Mouse (Mus musculus) liver (tissue): ENCODE results near the gene Scarf1.

Source experiments
- DNase-seq: peaks from one replicate; pipeline ENCODE4 v3.0.0-alpha.2; 2020; ENCODE audit warnings: mixed read lengths

Scarf1 gene

DNA sequence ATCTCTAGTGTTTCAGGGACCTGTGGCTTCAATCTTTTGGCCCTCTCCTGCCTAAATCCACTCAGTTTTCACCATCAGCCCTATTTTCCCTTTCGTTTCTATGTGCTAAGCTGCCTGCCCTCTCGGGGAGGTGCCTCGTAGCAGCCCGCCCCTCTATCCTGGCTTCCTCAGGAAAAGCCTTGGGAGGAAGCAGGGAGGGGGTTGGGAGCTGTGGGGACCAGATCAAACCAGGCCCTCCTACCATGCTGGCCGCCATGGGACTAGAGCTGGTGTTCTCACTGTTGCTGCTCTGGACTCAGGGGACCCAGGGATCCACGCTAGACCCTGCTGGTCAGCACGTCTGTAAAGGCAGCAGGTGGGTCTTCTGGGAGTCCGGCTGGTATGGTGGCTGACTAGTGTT, at the start of gene Scarf1:
Gene Scarf1, plus strand, starts transcription at position 205 of the 400 bp plus-strand sequence.
- peak; percentile 43 for DNase-seq

DNA sequence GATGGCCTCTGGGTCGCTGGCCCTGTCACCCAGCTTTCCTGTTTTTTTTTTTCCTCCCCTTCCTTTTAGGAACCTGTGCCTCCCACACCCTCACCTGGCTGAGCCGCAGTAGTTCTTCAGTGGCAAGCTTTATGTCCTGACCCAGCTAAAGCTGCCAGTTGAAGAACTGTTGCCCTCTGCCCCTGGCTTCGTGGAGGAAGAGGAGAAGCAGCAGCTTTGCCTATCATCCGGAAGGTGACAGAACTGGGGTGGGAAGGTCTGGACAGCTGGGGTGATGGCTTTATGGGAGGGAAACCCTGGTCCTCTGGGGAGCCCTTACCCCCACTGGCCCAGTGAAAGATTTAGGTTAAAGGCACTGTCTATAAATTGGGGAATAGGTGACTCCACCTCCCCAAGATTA, 49.7 kb upstream of the Scarf1 start:
- no peak for DNase-seq

DNA sequence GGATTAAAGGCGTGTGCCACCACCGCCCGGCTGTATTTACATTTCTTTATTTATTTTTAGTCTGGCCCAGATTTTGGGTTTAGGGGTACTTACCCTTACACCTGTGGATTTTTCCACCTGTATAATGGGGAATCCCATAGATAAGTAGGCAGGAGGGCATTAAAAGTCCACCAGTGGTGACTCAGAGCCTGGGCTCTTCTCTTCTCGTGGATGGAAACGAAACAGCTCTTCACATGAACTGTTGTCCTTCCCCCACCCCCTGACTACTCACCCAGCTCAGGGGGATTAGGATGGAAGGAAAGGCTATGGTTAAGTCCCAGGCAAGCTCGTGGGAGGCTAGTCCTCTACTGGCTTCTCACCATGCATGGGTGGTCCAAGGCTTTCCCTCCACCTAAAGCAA, 48.9 kb upstream of the Scarf1 start:
- no peak for DNase-seq

DNA sequence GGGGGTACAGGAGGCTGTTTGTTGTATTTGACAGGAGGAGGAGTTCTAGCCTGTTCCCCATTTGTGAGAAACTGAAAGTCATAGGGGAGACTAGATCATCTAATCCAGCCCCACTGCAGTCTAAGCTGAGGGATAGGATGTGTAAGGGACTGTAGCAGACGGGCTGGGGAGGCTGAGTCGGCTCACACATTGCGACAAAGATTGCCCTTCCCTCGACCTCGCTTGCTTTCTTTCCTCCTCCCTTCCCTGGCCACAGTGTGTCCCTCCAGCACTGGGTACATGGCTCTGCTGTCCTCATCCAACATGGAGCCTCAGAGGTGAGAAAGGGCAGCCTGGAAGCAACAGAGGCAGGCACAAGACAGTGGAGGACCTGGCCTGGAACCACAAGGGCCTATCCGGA, 48.3 kb upstream of the Scarf1 start:
- DNase-seq, result no peak

DNA sequence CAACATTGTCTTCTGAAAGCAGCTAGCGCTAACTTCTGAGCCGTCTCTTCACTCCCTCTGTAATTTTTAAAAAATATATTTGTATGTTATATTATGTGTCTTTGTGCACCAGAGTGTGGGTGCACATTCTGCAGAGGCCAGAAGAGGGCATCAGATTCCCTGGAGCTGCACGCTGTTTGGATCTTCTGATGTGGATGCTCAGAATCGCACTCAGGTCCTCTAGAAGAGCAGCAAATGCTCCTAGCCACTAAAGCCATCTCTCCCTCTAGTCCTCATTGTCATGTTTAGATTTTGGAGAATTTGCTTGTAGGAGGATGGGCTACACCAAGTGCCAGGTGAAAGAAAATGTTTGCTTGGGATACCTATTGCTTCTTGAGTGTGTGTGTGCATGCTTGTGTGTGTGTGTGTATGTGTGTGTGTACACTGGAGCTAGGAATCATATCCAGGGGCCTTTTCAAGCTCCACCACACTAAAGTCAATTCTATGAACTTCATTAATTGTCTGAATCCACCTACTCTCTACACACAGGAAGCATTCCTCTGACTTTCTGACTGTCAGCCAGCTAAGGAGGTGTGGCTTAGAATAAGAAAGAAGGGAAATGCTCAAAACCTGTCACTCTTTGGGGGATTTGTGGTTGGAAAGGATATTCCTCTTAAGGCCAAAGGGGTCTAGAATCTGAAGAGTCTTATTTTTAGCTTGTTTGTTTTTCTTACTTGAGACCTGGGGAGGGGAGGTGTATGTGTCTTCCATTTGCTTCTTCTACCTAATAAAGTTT, 46.4 kb upstream of the Scarf1 start:
- no peak for DNase-seq

DNA sequence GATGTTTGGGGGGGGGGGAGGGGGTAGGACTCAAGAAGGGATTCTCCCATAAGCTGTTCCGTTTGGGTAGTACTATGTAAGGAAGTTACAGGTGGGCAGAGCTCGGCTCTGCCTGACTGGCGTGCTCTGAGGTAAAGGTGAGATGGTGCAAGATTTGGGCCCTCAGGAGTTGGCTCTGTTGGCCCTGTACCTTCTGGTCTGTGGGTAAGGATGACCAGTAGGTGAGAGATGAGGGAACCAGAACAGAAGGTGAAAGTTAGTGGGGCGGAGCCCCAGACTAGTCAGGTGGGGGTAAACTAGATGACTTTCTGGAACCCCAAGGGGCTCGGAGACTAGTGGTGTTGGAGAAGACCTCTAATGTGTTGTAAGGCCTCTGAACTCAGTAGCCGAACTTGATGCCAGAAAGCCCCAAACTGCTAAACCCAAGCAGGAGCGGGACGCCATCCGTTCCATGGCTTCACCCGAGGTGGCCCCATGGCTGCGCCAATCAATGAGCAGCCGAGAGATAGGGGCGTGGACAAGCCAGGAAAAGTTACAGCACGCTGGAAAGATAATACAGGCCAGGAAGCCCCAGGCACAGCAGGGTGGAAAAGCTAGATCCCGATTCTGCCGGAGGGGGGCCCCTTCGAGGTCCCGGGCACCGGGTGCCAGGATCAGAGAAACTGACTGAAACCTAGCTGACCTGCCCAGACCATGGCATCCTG, 45.7 kb upstream of the Scarf1 start:
- peak; percentile 86 for DNase-seq

DNA sequence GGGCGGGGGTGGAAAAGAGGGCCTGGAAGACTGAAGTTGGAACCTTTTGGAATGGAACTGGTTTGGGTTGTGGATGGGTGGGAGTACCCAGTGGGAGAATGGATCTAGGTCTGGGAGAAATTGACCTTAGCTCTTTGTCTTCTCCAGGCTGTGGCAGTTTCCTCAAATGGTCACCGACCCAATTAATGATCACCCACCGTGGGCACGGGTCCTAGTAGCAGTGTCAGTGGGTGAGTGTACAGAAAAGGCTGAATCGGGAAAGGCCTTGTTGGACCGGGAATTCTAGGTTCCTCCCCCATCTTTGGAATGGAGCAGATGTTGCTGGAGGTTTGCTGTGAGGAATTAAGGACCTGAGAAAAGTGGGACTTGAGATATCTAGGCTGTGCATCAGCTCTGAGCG, 44.9 kb upstream of the Scarf1 start:
- no peak for DNase-seq

DNA sequence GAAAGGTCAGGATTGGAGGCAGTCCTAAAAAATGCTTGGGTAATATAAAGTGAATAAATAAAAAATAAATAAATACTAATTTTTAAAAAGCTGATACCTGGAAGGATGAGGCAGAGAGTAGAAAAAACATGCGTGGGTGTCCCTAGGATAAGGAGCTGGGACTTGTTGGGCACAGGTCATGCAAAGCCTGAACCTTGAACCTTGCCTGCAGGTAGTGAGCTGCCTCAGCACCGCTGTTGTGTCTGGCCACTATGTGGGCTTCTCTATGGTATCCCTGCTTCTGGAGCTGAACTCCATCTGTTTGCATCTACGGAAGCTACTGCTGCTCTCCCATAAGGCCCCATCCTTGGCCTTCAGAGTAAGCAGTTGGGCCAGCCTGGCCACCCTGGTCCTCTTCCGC, 44.1 kb upstream of the Scarf1 start:
- DNase-seq, result no peak

DNA sequence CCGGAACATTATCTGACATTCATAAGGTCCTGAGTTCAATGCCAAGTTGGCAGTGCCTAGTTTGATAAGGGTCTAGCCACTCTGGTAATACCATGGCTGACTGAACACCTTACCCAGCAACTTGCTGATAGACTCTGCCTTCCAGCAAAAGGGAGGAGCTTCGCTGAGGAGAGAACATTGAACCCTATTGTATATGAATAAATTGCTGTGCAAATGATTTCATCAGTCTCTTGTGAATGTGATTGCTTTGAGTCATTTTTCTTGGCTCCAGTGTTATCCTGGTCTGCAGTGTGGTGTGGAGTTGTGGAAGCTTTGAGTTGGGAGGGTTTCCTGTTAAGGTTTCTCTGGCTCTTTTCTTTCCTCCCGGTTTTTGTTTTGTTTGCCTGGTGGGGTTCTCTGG, 42.7 kb upstream of the Scarf1 start:
- no peak for DNase-seq

DNA sequence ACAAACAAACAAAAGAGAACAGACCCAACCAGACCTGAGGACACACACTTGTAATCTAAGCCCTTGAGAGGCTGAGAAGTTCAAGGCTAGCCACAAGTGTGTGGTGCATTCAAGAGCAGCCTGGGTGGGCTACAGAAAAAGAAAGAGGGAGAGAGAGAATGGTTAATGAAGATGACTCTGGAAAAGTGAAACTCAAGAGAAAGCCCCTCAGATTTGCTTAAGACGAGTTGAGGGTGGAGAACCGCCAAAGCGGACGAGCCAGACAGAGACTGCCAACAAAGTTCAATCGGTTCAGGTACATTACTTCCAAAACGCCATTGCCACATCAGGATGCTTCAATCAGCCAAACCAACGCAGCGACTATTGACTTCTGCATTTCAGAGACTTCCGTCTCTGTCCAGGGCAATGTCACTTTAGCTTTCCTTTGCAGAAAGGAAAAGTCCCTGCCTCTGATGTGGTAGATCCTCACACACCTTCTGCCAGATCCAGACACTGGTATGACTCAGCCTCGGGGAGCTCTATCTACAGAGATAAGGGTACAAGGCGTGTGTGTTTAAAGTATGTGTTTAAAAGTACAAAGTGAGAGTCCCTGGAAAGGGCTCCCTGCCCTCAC, 40.8 kb upstream of the Scarf1 start:
- DNase-seq, result no peak

DNA sequence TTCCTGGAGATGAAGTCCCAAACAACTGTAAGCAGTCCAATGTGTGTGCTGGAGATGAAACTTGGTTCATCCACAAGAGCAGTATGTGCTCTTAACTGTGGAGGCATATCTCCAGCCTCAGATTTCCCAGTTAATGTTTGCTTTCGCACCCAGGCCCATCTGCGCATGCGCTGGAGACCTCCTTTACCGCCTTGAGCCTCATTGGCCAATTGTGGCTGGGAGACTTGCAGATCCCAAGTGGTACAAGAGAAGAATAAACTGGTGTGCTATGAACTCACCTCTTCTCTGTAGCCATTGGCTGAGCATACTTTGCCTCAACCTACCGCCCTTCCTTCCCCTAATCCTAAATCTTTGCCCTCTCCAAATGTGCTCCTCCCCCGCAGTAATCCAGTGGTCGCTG, 40.0 kb upstream of the Scarf1 start:
- DNase-seq, result no peak

DNA sequence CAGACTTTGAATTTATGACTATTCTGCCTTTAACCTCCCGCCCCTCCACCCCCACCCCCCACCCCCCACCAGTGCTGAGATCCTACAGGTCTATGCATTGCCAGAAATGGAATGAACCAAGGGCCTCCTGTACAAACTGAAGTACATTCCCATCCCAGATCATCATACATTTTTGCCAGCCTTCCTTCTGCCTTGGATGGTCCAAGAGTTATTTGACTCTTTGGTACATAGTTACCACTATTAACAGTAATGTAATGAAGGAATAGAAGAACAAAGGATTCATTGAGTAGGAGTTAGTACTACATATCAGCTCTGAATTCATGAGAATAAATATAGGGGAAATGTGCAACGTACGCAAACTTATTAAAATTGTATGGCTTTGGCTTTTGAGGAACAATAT, 27.1 kb upstream of the Scarf1 start:
- no peak for DNase-seq

DNA sequence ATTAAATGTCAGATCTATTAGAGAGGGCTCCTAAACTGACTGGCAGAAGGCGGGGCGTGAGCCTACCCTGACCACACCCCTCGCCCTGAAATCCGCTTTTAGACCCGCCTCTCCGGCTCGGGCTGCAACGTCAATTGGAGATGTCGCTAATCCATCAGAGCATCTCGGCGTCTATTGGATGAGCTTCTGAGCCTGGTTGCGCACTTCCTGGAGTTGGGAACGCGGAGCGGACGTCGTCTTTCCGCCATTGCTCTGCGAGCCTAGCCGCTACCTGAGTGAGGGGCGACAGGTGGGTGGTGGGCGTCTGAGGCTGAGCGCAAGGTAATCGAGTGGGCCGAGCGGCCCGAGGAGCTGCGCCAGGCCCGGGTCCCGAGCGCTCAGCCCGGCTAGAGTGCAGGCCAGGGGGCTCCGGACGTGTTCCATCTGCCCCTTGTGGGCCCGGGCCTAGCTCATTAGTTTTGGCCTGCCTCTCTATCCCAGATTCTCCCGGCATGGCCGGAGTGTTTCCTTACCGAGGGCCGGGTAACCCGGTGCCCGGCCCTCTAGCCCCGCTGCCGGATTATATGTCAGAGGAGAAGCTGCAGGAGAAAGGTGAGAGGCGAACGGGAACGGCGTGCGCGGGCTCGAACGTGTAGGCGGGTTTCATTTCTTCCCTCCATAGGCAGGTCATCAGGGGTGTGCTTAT, 26.6 kb upstream of the Scarf1 start, which contains the start of gene Prpf8:
Gene Prpf8, plus strand, starts transcription at position 216 of the 685 bp plus-strand sequence.
- DNase-seq, result peak; percentile 96

DNA sequence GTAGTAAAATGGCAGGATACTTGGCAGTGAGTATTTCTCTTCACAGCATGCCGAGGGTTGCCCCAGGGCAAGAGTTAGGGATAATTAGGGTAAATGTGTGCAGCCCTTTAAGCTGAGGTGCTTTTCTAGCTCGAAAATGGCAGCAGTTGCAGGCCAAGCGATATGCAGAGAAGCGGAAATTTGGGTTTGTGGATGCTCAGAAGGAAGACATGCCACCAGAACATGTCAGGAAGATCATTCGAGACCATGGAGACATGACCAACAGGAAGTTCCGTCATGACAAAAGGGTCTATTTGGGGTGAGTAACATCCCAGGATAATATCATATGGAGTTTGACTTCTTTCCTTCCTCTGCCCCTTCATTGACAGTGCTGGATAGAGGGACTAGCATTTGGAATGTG, 25.8 kb upstream of the Scarf1 start:
- DNase-seq, result no peak

DNA sequence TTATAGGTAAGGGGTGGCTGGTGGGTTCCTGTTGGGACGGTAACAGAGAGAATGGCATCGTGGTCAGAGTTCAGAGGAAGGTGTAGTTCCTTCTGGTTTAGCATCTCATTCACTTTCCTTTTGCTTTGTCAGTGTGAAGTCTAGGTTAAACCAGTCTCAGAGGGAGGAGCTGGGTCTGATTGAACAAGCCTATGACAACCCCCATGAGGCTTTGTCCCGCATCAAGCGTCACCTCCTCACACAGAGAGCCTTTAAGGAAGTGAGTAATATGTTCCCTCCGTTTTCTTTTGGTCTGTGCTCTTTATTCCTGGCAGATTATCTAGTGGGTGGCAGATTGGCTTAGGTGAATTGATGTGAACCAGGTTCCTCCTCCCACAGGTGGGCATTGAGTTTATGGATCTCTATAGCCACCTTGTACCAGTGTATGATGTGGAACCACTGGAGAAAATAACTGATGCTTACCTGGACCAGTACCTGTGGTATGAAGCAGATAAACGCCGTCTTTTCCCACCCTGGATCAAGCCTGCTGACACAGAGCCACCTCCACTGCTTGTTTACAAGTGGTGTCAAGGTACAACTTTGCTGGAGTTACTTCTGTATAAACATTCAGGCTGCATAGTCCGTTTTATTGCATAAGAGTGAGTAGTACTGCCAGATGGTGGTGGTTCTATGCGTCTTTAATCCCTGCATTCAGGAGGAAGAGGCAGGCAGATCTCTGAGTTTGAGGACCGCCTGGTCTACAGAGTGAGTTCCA, 18.9 kb upstream of the Scarf1 start:
- DNase-seq, result no peak

DNA sequence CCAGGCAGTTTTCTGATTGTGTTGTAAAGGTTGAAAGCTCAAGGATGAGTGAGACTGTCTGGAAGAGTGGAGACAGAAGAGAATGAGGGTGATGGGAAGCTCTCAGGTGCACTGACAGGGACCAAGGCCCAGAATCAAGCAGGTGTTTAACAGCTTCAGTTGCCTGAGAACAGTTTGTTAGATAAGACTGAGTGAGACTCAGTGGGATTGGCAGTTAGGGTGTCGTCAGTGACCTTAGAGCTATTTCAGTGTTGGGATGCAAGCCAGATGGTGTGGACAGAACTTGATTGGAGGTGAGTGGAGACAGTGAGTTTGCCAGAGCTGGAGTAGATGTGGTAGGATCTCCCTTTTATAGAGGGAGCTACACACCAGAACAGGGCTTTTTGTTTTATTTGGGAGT, 15.2 kb upstream of the Scarf1 start:
- no peak for DNase-seq

DNA sequence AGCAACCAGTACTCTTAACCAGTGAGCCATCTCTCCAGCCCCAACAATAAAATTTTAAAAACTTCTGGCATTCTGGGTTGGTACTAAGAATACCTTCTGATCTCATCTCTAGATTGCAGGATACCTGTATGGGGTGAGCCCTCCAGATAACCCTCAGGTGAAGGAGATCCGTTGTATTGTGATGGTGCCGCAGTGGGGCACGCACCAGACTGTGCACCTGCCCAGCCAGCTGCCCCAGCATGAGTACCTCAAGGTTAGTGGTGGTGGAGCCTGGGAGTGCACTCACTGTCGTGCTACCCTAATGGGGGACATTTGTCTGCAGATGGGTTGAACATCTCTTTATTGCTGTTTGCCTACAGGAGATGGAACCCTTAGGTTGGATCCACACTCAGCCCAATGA, 5.2 kb upstream of the Scarf1 start:
- DNase-seq, result no peak

DNA sequence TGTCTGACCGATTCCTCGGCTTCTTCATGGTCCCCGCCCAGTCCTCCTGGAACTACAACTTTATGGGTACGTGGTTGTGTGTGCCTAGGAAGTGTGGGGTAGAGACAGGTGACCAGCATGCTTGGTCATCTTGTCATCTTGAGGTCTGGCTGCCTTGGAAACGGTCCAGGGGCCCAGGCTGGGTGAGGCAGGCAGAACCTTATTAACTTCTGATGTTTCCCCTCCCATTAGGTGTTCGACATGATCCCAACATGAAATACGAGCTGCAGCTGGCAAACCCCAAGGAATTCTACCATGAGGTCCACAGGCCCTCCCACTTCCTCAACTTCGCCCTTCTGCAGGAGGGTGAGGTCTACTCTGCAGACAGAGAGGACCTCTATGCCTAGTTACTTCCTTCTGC, 4.4 kb upstream of the Scarf1 start:
- DNase-seq, result no peak

DNA sequence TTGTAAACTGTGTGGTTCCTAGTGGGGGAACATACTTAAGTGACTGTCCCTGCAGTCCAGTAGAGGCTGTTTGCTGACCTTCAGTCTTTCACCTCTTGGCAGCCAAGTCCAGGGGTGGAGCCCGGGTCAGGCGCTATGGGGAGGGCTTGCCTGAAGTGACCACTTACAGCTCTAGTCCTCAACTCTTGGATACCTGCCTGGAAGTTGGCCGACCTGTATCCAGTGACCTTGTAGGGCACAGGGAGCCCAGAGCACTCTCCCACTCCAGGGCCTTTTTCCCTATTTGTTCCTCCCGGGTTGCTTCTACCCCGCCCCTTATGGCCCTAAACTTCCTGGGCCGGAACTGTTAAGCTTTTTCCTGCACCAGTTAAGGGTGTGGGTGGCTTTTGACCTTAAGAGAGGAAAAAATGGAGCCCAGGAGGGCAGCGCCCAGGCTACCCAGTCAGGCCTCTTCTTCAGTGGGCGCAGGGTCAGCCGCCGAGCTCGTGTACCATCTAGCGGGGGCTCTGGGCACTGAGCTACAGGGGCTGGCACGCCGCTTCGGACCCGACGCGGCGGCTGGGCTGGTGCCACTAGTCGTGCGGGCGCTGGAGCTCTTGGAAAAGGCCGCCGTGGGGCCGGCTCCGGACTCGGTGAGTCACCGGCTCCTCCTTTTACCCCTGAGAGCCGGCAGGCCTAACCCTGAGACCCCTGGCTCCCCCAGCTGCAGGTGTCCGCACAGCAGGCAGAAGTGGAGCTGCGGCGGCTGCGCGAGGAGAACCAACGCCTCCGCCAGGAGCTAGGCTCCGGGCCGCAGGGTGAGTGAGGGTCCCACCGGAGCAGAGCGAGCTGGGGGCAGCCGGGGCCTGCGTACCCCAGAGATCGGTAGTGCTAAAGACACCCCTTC, 3.4 kb upstream of the Scarf1 start, which contains the start of gene Rilp:
Gene Rilp, plus strand, starts transcription at position 354 of the 886 bp plus-strand sequence.
- peak; percentile 58 for DNase-seq

DNA sequence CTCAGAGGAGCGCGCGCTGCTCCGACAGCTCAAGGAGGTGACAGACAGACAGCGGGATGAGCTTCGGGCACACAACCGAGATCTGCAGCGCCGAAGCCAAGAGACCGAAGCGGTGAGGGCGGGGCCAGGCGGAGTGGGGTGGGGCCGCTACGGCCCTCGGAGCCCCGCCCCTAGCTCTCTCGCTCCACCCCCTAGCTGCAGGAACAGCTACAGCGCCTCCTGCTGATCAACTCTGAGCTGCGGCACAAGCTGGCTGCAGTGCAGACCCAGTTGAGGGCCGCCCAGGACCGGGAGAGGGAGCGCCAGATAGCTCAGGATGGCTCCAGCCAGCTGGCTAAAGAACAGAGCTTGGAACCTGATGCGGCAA, 2.7 kb upstream of the Scarf1 start:
- peak; percentile 94 for DNase-seq

DNA sequence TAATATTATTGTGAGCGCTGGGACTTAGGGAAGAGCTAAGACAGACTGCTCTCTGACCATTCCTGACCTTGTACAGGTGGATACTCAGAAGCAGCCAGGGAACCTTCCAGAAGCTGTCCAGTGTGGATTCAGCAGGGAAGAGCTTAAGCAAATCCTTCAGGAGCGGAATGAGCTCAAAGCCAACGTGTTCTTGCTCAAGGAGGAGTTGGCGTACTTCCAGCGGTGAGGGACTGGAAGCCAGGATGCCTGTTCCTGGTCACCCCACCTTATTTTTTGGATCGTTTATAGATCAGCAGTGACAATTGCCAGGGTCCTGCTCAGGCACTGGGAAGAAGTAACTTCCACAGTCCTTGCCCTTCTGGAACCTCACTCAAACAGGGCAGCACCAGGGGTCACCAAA, 2.1 kb upstream of the Scarf1 start:
- no peak for DNase-seq
